Comparison of ENCODE assay signal across 21 mouse cellular contexts in genomic region chr1:190470336-190470735, GRCm38 (mm10).
DNase-seq lines count a peak whose midpoint lies in the region; ATAC-seq lines count a peak whose summit lies in the region.
"Had no signal": no experiment of that assay in that cellular context is flagged by ENCODE, and none has a peak within 500 bp of the region (broad histone marks: within the 10 kb centered on the region; RNA-seq: fewer than 3 reads in every experiment).

No protein-coding gene starts in this region.

- H3K4me2 ChIP-seq in midbrain, embryonic 16.5 days (ENCODE audit: low read length) = no peak overlapping the region
- H3K4me2 ChIP-seq: embryonic facial prominence, embryonic 12.5 days; forebrain, embryonic 13.5 days; forebrain, embryonic 15.5 days had no signal

- H3K4me1 ChIP-seq in midbrain, embryonic 10.5 days = peaks cover 3% of the 10 kb centered on the region; the same call in 1 of the 2 replicates
- no peaks in the 10 kb centered on the region for H3K4me1 ChIP-seq in midbrain, embryonic 16.5 days (ENCODE audit: control insufficient read depth, insufficient read depth, low read length)
- H3K4me1 ChIP-seq: embryonic facial prominence, embryonic 10.5 days; embryonic facial prominence, embryonic 12.5 days; forebrain, embryonic 13.5 days; forebrain, embryonic 15.5 days had no signal

- H3K36me3 ChIP-seq in midbrain, embryonic 10.5 days = no peaks in the 10 kb centered on the region
- no peaks in the 10 kb centered on the region for H3K36me3 ChIP-seq in midbrain, embryonic 16.5 days (ENCODE audit: control insufficient read depth, insufficient read depth, low read length)
- H3K36me3 ChIP-seq: embryonic facial prominence, embryonic 10.5 days; embryonic facial prominence, embryonic 12.5 days; forebrain, embryonic 15.5 days; G1E had no signal

- no peak for ATAC-seq in cerebellum, adult (ENCODE audit: insufficient number of reproducible peaks, low FRiP score, low TSS enrichment)
- ATAC-seq in midbrain, embryonic 16.5 days = no peak
- ATAC-seq: activated CD4-positive, CD25-positive, alpha-beta regulatory T cell, adult 4 months; CD4-positive, CD25-positive, alpha-beta regulatory T cell, adult 4 months; forebrain, embryonic 13.5 days; forebrain, embryonic 15.5 days; forebrain, postnatal 0 days; Patski had no signal

- H3K27ac ChIP-seq in midbrain, embryonic 10.5 days (replicated peaks) = 0 out of 2 replicates have a peak overlapping the region, but pooled peaks have one; percentile 5
- no peak overlapping the region for H3K27ac ChIP-seq in midbrain, embryonic 16.5 days (ENCODE audit: low read length)
- H3K27ac ChIP-seq: embryonic facial prominence, embryonic 10.5 days; embryonic facial prominence, embryonic 12.5 days; forebrain, embryonic 13.5 days; forebrain, embryonic 15.5 days had no signal

- H3K9ac ChIP-seq in midbrain, embryonic 16.5 days (ENCODE audit: low read depth, low read length) = no peak overlapping the region
- H3K9ac ChIP-seq: embryonic facial prominence, embryonic 12.5 days; forebrain, embryonic 13.5 days; forebrain, embryonic 15.5 days; forebrain, postnatal 0 days had no signal

- 0 out of 2 replicates have a peak, but pooled peaks cover 5% of the 10 kb centered on the region for H3K27me3 ChIP-seq in midbrain, embryonic 10.5 days (ENCODE audit: low read depth, poor library complexity, severe bottlenecking)
- no peaks in the 10 kb centered on the region for H3K27me3 ChIP-seq in midbrain, embryonic 16.5 days (ENCODE audit: control insufficient read depth, insufficient read depth, low read depth, low read length)
- H3K27me3 ChIP-seq: embryonic facial prominence, embryonic 12.5 days; forebrain, embryonic 13.5 days; forebrain, embryonic 15.5 days had no signal

- H3K4me3 ChIP-seq in midbrain, embryonic 10.5 days = no peak overlapping the region
- H3K4me3 ChIP-seq in midbrain, embryonic 16.5 days (ENCODE audit: low read depth, low read length) = no peak overlapping the region
- H3K4me3 ChIP-seq: embryonic facial prominence, embryonic 10.5 days; embryonic facial prominence, embryonic 12.5 days; forebrain, embryonic 13.5 days; forebrain, embryonic 15.5 days had no signal

- WGBS in midbrain, embryonic 10.5 days = 80% methylated on average over 9 of the region's 9 CpGs
- WGBS in midbrain, embryonic 16.5 days = 79% methylated on average over 9 of the region's 9 CpGs

- no peaks in the 10 kb centered on the region for H3K9me3 ChIP-seq in midbrain, embryonic 10.5 days (replicated peaks)
- H3K9me3 ChIP-seq in midbrain, embryonic 16.5 days (replicated peaks; ENCODE audit: control insufficient read depth, low read length, poor library complexity, severe bottlenecking) = no peaks in the 10 kb centered on the region
- H3K9me3 ChIP-seq: embryonic facial prominence, embryonic 10.5 days; embryonic facial prominence, embryonic 12.5 days; forebrain, embryonic 13.5 days; forebrain, embryonic 15.5 days had no signal

- DNase-seq in cerebellum, postnatal 10 days = peak; percentile 72 to 78
- DNase-seq in cerebellum, adult 9-11 months = no peak
- peak; percentile 16 to 29 for DNase-seq in cerebellum, postnatal 25 days
- DNase-seq in midbrain, embryonic 10.5 days (ENCODE audit: low spot score) = no peak
- DNase-seq: adrenal gland, adult 8-10 months; adrenal gland, postnatal 14 days; adrenal gland, postnatal 36 days; B cell, adult 2 months; cerebellum, adult 11 months; cerebellum, adult 9-10 months; forebrain, postnatal 0 days had no signal

Comparison
In these comparisons a context has a peak if more than half of its experiments do, and no peak if none do; other contexts are left out.
1. DNase-seq: peak in cerebellum, postnatal 10 days (2 of 2) and cerebellum, postnatal 25 days (2 of 2); none in cerebellum, adult 9-11 months (single experiment) and midbrain, embryonic 10.5 days (single experiment).